Comparison of ENCODE assay signal across 28 mouse cellular contexts in the genomic region with DNA sequence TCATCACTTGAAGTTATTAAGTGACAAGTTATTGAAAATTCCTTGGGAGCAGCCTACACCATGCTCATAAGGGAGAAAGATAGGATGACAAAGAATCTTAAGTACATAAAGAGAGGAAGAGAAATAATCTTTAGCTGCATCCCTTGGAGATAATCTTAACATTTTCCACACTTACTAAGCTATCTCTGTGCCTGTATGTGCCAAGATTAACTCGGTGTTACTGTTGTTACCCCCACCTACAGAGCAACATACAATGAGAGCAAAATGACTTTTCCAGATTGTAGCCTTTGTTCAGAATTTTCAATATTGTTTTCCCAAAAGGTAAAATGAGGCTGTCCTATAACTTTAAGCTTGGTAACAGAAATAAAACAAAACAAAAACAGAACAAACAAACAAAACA.
DNase-seq lines count a peak whose midpoint lies in the region; ATAC-seq and TF ChIP-seq lines count a peak whose summit lies in the region.
"Had no signal": no experiment of that assay in that cellular context is flagged by ENCODE, and none has a peak within 500 bp of the region (broad histone marks: within the 10 kb centered on the region; RNA-seq: fewer than 3 reads in every experiment).

No protein-coding gene starts in this region.

- no peak for TF ChIP-seq CTCF in forebrain, postnatal 0 days (IDR thresholded peaks at IDR 0.05; ENCODE audit: low read depth)

- 68% methylated on average over 1 of the region's 1 CpGs for WGBS in forebrain, postnatal 0 days
- WGBS in forebrain, embryonic 15.5 days, result 92% methylated on average over 1 of the region's 1 CpGs
- WGBS in hindbrain, embryonic 14.5 days, result 81% methylated on average over 1 of the region's 1 CpGs
- 82% methylated on average over 1 of the region's 1 CpGs for WGBS in hindbrain, embryonic 16.5 days

- no peaks in the 10 kb centered on the region for H3K4me1 ChIP-seq in forebrain, postnatal 0 days (ENCODE audit: insufficient read depth)
- H3K4me1 ChIP-seq in forebrain, embryonic 15.5 days, result no peaks in the 10 kb centered on the region
- H3K4me1 ChIP-seq in hindbrain, embryonic 14.5 days (replicated peaks; ENCODE audit: control insufficient read depth, insufficient read depth, low read length), result no peaks in the 10 kb centered on the region
- H3K4me1 ChIP-seq in hindbrain, embryonic 16.5 days (ENCODE audit: control insufficient read depth, insufficient read depth, low read depth, low read length), result no peaks in the 10 kb centered on the region
- H3K4me1 ChIP-seq: embryonic facial prominence, embryonic 13.5 days; embryonic facial prominence, embryonic 15.5 days; forebrain, embryonic 10.5 days; forebrain, embryonic 12.5 days had no signal

- no peaks in the 10 kb centered on the region for H3K9me3 ChIP-seq in forebrain, postnatal 0 days (ENCODE audit: low read length)
- no peaks in the 10 kb centered on the region for H3K9me3 ChIP-seq in forebrain, embryonic 15.5 days
- H3K9me3 ChIP-seq in hindbrain, embryonic 14.5 days (ENCODE audit: control insufficient read depth, low read length), result no peaks in the 10 kb centered on the region
- H3K9me3 ChIP-seq in hindbrain, embryonic 16.5 days (ENCODE audit: control insufficient read depth, low read length), result no peaks in the 10 kb centered on the region
- H3K9me3 ChIP-seq: embryonic facial prominence, embryonic 13.5 days; embryonic facial prominence, embryonic 15.5 days; forebrain, embryonic 10.5 days; forebrain, embryonic 12.5 days; G1E had no signal

- no peaks in the 10 kb centered on the region for H3K36me3 ChIP-seq in forebrain, postnatal 0 days (ENCODE audit: insufficient read depth)
- no peaks in the 10 kb centered on the region for H3K36me3 ChIP-seq in forebrain, embryonic 15.5 days
- H3K36me3 ChIP-seq in hindbrain, embryonic 14.5 days (replicated peaks; ENCODE audit: control insufficient read depth, insufficient read depth), result no peaks in the 10 kb centered on the region
- no peaks in the 10 kb centered on the region for H3K36me3 ChIP-seq in hindbrain, embryonic 16.5 days (ENCODE audit: control insufficient read depth, insufficient read depth, low read length)
- H3K36me3 ChIP-seq: embryonic facial prominence, embryonic 13.5 days; embryonic facial prominence, embryonic 15.5 days; forebrain, embryonic 10.5 days; forebrain, embryonic 12.5 days; G1E had no signal

- ATAC-seq in forebrain, postnatal 0 days, result peak; percentile 23; the same call in 1 of the 2 replicates
- no peak for ATAC-seq in forebrain, embryonic 15.5 days (replicated peaks)
- ATAC-seq in hindbrain, embryonic 14.5 days (ENCODE audit: low FRiP score), result no peak
- ATAC-seq in hindbrain, embryonic 16.5 days, result no peak
- ATAC-seq: activated CD4-positive, CD25-positive, alpha-beta regulatory T cell, adult 4 months; CD4-positive, CD25-positive, alpha-beta regulatory T cell, adult 4 months; forebrain, embryonic 14.5 days; Patski had no signal

- no peak overlapping the region for H3K4me3 ChIP-seq in forebrain, postnatal 0 days (ENCODE audit: low read depth, low read length)
- no peak overlapping the region for H3K4me3 ChIP-seq in forebrain, embryonic 15.5 days
- no peak overlapping the region for H3K4me3 ChIP-seq in hindbrain, embryonic 14.5 days (replicated peaks; ENCODE audit: low read length)
- H3K4me3 ChIP-seq in hindbrain, embryonic 16.5 days (ENCODE audit: low read length), result no peak overlapping the region
- H3K4me3 ChIP-seq: embryonic facial prominence, embryonic 13.5 days; embryonic facial prominence, embryonic 15.5 days; erythroblast, embryonic 14.5 days; forebrain, embryonic 10.5 days; forebrain, embryonic 12.5 days had no signal

- no peak for DNase-seq in forebrain, postnatal 0 days
- DNase-seq in hindbrain, embryonic 14.5 days (ENCODE audit: low spot score), result peak; percentile 13
- peak; percentile 36 for DNase-seq in brain, adult 2 months (ENCODE audit: low read depth, low spot score)
- no peak for DNase-seq in spleen, postnatal 14 days (ENCODE audit: low spot score in 2 of 2)
- DNase-seq: adrenal gland, adult 8-10 months; adrenal gland, postnatal 14 days; adrenal gland, postnatal 36 days; B cell, adult 2 months; cerebellum, adult 11 months; cerebellum, adult 18-20 months; cerebellum, adult 8-10 months; cerebellum, adult 9-11 months; cerebellum, postnatal 14 days; cerebellum, postnatal 36 days; embryo, embryonic 11 days had no signal

- H3K27ac ChIP-seq in forebrain, postnatal 0 days (ENCODE audit: low read depth, low read length), result no peak overlapping the region
- H3K27ac ChIP-seq in forebrain, embryonic 15.5 days (replicated peaks), result no peak overlapping the region
- no peak overlapping the region for H3K27ac ChIP-seq in hindbrain, embryonic 14.5 days
- H3K27ac ChIP-seq in hindbrain, embryonic 16.5 days (ENCODE audit: low read depth, low read length), result no peak overlapping the region
- H3K27ac ChIP-seq: embryonic facial prominence, embryonic 13.5 days; embryonic facial prominence, embryonic 15.5 days; forebrain, embryonic 10.5 days; forebrain, embryonic 12.5 days had no signal

- no peaks in the 10 kb centered on the region for H3K27me3 ChIP-seq in forebrain, postnatal 0 days (ENCODE audit: insufficient read depth, low read length)
- no peaks in the 10 kb centered on the region for H3K27me3 ChIP-seq in forebrain, embryonic 15.5 days
- no peaks in the 10 kb centered on the region for H3K27me3 ChIP-seq in hindbrain, embryonic 14.5 days (ENCODE audit: control insufficient read depth, insufficient read depth, low read length)
- H3K27me3 ChIP-seq in hindbrain, embryonic 16.5 days (replicated peaks; ENCODE audit: control insufficient read depth, insufficient read depth, low read length), result no peaks in the 10 kb centered on the region
- H3K27me3 ChIP-seq: CH12.LX; embryonic facial prominence, embryonic 13.5 days; embryonic facial prominence, embryonic 15.5 days; forebrain, embryonic 12.5 days had no signal

- H3K4me2 ChIP-seq in forebrain, postnatal 0 days (ENCODE audit: low read depth), result no peak overlapping the region
- H3K4me2 ChIP-seq in forebrain, embryonic 15.5 days (replicated peaks), result no peak overlapping the region
- H3K4me2 ChIP-seq in hindbrain, embryonic 14.5 days (replicated peaks), result no peak overlapping the region
- H3K4me2 ChIP-seq in hindbrain, embryonic 16.5 days (ENCODE audit: low read length), result no peak overlapping the region
- H3K4me2 ChIP-seq: embryonic facial prominence, embryonic 13.5 days; embryonic facial prominence, embryonic 15.5 days; forebrain, embryonic 12.5 days had no signal

- no peak overlapping the region for H3K9ac ChIP-seq in forebrain, postnatal 0 days
- H3K9ac ChIP-seq in forebrain, embryonic 15.5 days (replicated peaks), result no peak overlapping the region
- H3K9ac ChIP-seq in hindbrain, embryonic 14.5 days, result no peak overlapping the region
- no peak overlapping the region for H3K9ac ChIP-seq in hindbrain, embryonic 16.5 days (ENCODE audit: low read depth, low read length)
- H3K9ac ChIP-seq: embryonic facial prominence, embryonic 13.5 days; embryonic facial prominence, embryonic 15.5 days; forebrain, embryonic 12.5 days had no signal

Comparison
In these comparisons a context has a peak if more than half of its experiments do, and no peak if none do; other contexts are left out.
1. DNase-seq: peak in hindbrain, embryonic 14.5 days (single experiment) and brain, adult 2 months (single experiment); none in forebrain, postnatal 0 days (single experiment) and spleen, postnatal 14 days (0 of 2).